Mouse (Mus musculus): ENCODE data around the gene Ncam1.

GRCm38 (mm10) chr9:49488258-49488657, 310.5 kb downstream of the Ncam1 start:
- TF ChIP-seq CTCF (IDR thresholded peaks at IDR 0.05; ENCODE audit: low read depth, low read length): no peak
- TF ChIP-seq POLR2A (IDR thresholded peaks at IDR 0.05; ENCODE audit: borderline replicate concordance, low read depth, low read length): no peak

All from bone marrow macrophage, adult 2 months (primary cell).